Mouse (Mus musculus): ENCODE results near the gene Lrrc23.
"Not testable (repeated sequence)": the region's sequence is repeated elsewhere in the genome, so short reads cannot be mapped to it uniquely, and the experiment has no call there.

Gene Lrrc23

DNA sequence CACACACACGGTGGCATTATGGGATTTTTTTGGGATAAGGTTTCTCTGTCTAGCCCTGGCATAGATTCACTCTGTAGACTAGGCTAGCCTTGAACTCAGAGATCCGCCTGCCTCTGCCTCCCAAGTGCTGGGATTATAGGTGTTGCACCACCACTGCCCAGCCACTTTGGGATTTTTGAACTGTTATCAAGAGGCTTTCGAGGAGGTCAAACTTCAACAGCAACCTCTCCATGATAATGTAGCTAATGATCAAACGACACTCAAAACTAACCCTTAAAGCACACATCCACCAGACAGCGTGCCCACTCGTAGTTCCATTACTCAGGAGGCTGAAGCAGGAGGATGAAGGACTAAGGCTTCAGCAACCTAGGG is 28.4 kb upstream of the Lrrc23 start:
- DNase-seq (ENCODE audit: low read depth): no peak

DNA sequence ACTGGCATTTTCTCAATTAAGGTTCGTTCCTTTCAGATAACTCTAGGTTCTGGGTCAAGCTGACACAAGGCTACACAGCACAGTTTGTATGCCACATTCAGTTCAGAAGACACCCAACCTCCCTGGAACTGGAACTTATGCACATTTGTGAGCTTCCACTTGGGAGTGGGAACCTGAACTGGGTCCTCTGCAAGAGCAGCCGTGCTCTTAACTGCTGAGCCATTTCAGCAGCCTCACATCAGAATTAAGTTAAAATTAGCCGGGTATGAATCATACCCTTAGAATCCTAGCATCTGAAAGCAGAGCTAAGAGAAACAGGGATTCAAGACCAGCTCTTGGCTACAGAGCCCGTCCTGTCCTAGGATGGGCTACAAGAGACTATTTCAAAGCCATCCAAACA is 27.8 kb upstream of the Lrrc23 start:
- DNase-seq (ENCODE audit: low read depth): no peak

DNA sequence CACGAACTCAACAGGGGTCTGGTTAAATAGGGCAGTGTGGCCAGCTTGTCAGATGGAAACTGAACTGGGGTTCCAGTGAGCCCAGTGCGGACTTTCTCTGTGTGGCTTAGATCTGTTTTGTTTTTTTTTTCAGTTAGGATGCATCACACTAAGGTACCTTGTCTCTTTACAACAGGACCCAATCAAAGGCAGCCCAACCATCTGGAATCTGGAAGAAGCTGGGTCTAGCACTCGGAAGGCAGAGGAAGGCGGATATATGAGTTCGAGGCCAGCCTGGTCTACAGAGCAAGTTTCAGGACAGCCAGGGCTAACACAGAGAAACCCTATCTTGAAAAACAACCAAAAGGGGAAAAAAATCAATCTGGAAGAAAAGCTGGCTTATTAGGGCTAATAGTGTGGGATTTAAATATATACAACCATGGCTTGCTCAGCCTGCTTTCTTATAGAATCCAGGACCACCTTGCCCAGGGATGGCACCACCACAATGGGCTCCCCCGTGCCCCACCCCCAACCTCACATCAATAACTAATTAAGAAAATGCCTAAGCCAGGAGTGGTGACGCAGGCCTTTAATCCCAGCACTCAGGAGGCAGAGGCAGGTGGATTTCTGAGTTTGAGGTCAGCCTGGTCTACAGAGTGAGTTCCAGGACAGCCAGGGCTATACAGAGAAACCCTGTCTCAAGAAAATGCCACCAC is 27.1 kb upstream of the Lrrc23 start:
- no peak for DNase-seq (ENCODE audit: low read depth)

DNA sequence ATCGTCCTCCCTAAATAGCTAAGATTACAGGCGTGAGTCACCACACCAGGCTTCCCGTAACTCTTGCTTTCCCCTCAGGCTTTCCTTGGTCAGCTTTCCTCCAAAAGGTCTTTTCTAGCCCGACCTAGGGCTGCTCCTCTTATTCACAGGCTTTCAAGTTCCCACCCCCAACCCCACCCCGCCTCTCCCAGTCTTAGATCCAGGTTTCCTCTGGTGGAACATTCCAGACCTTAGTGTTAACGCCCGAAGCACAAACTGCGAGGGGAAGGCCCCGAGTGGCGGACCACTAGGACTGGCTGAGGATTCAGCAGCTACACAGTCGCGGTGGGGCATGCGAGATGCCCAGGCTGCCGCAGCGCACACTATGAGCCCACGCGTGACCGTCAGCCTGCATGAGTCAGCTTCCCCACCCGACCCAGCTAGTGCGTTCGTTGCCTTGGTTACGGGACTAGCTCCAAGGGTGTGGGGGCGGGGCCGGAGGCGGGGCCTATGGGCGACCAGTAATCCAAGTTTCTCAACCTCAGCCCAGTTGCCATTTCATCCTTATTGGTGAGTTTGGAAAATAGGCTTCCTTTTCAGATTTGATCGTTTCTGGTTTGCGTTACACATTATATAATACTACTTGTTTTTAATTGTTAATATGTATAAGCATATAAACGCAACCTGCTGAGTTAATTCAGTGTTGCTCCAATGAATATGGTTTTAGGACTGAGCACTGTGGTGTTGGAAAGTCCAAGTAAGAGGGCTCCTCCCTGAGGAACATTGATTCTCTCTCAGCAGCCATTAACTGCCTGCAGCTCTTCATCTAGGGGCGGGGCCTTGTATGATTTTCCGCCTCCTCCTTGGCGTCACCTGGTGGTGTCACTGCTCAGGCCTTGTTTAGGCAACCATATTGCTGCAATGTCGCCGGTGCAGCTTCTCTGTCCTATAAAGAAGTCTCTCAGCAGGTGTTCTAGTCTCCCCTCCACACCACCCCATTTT is 26.1 kb upstream of the Lrrc23 start:
- peak; percentile 77 for DNase-seq (ENCODE audit: low read depth)

DNA sequence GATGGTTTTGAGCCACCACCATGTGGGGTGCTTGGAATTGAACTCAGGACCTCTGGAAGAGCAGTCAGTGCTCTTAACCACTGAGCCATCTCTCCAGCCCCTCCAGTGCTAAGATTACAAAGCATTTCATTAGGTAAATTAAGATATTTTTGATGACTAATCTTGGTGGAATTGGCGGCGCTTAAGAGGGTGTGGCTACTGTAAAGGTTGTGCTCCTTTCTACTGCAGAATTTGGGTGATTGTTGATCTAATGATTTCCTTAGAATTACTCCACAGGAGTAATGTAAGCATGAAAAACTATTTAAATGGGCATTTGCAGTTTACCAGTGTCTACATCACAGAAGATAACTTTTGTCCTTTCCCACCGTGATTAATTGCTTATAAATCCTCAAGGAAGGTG is 24.8 kb upstream of the Lrrc23 start:
- DNase-seq (ENCODE audit: low read depth): no peak

DNA sequence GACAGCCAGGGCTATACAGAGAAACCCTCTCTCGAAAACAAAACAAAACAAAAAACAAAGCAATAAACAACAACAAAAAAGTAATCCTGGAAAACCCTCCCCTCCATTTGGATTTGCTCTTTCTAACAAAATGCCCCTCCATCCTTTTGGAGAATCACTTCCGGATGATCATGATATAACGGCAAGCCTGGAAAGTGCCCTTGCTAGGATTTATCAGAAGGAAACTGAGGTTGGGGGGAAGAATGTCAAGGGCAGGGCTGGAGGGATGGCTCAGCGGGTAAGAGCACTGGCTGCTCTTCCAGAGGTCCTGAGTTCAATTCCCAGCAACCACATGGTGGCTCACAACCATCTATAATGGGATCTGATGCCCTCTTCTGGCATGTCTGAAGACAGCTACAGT is 24.2 kb upstream of the Lrrc23 start:
- not testable (repeated sequence) for DNase-seq (ENCODE audit: low read depth)

DNA sequence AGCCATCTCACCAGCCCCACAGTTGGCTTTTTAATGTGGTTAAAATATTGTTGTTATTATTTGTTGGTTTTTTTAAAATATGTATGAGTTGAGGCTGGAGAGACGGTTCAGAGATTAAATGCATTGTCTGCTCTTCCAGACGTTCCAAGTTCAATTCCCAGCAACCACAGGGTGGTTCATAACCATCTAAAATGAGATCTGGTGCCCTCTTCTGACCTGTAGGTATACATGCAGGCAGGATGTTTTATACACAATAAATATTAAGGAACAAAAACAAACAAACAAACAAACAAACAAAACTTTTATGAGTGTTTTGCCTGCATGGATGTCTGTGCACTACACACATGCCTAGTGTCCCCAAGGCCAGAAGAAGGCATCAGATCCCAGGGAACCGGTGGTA is 23.5 kb upstream of the Lrrc23 start:
- DNase-seq (ENCODE audit: low read depth): no peak

DNA sequence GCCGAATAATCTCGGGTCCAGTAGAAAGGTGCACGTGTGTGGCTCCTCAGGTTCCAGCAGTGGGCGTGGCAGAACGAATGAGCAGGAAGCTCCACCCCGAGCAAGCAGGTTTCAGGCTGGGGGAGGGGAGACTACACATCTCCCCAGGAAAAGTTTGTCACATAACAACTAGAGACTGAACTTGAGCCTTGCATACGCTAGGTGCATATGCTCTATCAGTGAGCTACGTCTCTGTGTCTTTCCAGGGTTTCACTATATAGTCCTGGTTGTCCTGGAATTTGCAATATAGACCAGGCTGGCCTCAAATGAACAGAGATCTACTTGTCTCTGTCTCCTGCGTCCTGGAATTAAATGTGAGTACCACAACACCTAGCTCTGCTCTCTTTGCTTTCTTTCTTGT is 22.9 kb upstream of the Lrrc23 start:
- DNase-seq (ENCODE audit: low read depth): not testable (repeated sequence)

DNA sequence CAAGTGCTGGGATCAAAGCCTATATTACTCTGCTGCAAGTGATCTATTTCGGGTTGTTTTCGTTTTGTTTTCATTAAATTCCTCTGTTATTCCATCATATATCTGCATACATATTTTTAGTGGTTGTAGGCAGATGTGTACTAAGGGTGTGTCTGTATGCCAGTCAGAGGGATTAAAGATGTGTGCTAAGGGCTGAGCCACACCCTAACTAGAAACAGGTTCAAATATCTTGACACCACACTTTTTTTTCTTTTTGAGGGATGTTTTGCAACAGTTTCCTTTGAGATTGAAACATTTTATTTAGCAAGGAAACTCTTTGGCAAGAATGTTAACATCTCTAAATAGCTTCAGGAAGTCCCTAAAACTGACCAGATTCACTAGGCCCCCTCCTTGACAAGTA is 16.7 kb upstream of the Lrrc23 start:
- DNase-seq (ENCODE audit: low read depth): no peak

DNA sequence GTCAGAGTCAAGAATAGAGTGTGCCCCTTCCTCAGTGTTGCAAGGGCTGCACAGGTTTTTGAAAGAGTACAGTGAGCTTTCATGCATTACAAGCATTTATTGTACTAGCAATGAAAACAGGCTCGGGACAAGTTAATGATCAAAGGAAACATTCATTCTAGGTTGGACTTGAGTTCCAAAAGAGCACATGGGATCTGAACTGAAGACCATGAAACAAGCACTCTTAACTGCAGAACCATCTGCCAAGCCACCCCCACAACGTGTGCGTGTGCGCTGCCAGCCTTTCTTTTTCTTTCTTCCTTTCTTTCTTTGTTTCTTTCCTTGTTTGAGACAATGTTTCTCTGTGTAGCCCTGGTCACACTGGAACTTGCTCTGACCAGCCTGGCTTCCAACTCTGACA is 16.3 kb upstream of the Lrrc23 start:
- no peak for DNase-seq (ENCODE audit: low read depth)

DNA sequence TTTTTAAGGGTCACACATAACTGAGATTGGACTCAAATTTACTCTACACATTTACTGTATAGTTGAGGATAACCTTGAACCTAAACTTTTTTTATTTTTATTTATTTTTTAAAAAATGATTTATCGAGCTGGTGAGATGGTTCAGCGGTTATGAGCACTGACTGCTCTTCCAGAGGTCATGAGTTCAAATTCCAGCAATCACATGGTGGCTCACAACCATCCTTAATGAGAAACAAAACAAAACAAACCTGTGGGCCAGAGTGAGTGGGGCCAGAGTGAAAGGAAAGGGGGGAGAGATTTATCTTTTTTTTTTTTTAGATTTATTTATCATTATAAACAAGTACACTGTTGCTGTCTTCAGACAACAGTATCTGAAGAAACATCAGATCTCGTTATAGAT is 12.4 kb upstream of the Lrrc23 start:
- DNase-seq (ENCODE audit: low read depth): no peak

DNA sequence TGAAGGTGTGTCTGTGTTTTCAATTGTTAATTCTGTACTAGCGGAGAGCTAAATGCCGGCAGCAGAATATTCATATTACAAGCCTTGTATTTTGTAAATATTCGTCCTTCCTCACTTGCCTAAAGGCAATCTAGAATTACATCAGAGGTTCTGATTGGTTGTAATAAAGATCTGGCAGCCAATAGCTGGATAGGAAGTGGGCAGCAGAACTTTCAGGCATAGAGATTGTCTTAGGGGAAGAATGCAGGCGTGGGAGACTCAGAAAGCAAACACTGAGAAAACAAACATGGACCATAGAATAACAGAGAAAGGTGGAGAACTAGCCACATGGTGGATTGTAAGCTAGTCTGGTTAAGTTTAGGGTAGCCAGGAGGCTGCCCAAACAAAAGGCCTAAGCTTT is 10.6 kb upstream of the Lrrc23 start:
- no peak for DNase-seq (ENCODE audit: low read depth)

DNA sequence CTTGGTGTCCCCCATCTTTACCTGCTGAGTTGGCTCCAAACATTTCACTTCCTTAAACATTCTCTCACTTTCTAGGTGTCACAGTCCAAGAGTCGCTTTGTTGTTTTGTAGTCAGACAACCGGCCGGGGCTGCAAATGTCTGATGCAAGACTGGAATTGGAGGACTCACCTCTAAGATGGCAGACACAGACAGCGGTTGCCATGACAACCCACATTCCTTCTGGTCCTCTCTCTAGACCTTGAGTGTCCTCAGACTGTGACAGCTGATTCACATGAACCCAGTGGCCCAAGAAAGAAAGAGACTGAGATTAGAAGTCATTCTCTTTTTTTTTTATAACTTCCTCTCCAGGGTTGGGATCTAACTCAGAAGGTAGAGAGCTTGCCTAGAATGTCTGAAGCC is 10.0 kb upstream of the Lrrc23 start:
- DNase-seq (ENCODE audit: low read depth): no peak

DNA sequence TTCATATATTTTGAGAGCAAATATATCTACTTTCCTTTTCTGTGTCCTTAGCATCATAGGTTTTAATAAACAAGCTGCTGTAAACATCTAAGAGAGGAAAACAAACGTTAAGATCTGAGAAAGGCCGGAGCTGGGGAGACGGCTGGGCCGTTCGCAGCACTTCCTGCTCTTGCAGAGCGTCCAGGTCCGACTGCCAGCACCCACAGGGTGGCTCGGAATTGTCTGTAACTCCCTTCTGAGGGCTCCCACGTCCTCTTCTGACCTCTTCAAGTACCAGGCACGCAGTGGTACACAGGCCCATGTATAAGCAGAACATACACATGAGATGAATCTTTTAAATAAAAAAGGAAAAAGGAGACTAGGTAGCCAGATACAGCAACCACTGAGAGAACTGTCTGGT is 8.2 kb upstream of the Lrrc23 start:
- no peak for DNase-seq (ENCODE audit: low read depth)

DNA sequence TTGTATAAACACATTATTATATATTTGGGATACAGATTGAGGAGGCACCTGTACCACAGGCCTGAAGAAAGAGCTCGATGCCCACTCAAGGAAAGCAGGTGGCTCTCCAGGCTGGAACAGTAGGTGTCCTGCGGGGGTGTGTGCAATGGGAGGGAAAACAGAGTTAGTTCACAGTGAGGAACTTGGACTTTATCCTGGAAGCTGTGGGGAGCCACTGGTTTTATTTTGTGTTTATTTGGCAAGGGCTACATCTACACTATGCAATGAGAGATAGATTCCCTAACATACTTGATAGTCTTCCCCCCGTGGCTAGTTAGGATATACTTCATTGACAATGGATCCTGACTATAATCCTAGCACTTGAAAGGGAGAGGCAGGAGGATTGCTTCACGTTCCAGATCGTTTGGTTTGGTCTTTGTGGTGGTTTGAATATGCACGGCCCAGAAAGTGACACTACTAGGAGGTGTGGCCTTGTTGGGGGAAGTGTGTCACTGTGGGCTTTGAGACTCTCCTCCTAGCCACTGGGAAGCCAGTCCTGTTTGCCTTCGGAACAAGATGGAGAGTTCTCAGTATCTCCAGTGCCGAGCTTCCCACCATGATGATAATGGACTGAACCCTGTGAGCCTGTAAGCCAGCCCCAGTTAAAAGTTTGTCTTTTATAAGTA is 7.4 kb upstream of the Lrrc23 start:
- DNase-seq (ENCODE audit: low read depth): no peak

DNA sequence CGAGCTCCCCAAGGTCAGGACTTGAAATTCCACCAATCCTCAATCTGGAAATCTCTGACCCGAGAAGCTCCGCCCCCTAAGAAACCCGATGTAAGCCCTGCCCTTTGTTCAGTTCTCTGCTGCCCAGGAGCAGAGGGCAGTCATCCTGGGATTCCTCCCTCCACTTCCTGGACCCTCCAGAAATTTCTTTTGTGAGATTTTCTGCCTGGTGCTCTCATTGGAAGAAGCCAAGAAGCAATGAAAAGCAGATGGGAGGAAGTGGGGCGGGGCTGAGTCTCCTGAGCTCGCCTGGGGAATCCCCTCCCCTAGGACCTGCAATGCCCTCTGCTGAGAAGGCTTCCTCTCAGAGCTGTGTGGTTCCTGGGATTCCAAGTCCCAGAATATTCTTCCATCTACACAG is 2.9 kb upstream of the Lrrc23 start:
- DNase-seq (ENCODE audit: low read depth): no peak

DNA sequence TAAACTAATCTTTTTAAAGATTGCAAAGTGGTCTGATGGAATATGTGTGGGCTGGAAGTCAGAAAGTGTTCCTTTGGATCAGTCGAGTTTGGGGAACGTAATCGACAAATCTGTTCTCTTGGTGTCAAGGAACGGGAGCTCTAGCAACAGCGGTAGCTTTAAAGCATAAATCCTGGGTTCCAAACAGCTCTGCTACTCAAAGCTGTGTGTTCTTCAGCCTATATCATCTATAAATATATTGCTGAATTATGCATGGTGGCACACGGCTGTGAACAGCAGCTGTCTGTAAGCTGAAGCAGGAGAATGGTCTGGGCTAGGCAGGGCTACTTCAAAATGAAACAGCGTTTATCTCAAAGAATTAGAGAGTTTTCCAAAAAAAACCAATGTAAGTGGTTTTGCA is 1.4 kb upstream of the Lrrc23 start:
- DNase-seq (ENCODE audit: low read depth): no peak

DNA sequence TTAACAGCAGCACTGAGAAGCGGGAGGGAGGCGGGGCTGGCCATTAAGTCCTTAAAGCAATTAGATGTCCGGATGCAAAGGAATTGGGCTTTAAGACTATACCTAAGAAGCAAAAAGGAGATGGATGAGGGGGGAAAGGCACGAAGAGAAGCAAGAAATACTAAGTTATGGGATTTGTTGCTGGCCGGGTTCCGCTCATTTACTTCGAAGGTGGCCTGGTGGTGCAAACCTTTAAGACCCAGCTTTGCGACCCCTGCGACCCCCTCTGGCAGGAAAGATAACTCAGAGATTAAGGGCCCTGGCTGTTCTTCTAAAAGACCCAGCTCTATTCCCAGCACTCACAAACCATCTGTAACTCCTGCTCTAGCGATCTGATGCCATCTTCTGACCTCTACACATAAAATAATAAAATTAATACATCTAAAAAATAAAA is 473 bp upstream of the Lrrc23 start:
- DNase-seq (ENCODE audit: low read depth): no peak

DNA sequence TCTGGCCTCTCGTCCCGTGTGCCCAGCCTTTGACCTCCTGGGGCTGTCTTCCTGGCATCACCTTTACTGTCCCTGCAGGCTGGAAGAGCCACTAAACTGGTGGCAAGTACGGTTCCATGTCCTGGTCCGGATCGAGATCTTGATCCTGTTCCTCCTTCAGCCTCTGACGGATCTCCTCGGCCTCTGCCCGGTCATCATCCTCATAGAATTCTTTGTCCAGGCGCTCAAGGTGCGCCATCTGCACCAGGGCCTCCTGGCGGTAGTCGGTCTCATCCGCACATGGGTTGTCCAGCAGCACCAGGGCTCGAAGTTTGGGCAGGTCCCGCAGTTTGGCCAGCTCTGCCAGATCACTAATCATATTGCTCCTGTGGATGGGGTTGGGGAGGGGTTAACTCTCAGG is 9.0 kb downstream of the Lrrc23 start:
- DNase-seq (ENCODE audit: low read depth): no peak

DNA sequence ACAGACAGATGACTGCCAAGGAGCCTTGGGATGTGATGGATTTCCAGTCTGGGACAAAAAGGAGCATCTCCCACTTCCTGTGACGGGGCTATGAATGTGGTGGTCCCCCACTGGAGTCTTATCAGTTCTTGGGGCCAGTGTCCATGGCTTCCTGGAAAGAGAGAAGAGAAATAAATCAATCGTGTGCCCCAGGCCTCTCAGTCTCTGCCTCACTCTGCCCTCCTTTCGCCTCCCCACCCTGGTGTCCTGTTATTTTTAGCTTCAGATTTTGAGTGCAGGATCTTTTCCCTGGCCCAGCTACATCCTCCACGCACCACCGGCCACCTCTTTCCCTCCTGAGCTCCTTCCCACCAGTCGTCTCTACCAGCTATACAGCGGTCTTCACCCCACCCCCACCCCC is 9.5 kb downstream of the Lrrc23 start:
- no peak for DNase-seq (ENCODE audit: low read depth)

DNA sequence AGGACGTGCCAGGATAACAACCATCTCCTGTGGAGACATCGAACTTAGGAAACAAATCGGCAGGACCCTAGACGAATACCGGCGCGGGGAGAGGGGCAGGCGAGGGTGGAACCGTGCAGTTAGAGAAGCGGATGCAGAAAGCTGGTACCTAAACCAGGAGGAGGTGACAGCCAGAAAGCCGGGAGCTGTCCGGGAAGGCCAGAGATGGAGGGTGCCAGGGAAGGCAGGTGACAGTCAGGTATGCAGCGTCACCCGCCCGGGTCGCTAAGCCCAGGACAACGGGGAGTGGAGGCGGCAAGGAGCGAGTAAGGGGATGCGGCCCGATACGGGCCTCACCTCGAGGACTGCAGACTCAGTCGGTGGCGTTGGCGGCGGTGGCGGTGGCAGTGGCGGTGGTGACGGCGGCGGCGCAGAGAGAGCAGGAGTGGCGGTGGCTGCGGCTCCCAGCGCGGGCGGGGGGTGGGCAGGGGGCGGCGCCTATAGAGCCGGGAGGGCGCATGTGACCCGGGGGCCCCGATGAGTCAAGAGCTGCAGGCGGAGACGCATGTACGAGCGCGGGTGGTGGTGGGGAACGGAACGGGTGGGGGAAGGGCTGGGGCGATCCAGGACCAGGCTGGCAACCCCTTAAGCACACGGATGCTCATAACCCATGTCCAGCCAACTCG is 10.3 kb downstream of the Lrrc23 start, which contains the start of gene Eno2:
TSS of gene Eno2 (minus strand) at position 573 of the 665 bp plus-strand sequence.
- DNase-seq (ENCODE audit: low read depth): no peak

DNA sequence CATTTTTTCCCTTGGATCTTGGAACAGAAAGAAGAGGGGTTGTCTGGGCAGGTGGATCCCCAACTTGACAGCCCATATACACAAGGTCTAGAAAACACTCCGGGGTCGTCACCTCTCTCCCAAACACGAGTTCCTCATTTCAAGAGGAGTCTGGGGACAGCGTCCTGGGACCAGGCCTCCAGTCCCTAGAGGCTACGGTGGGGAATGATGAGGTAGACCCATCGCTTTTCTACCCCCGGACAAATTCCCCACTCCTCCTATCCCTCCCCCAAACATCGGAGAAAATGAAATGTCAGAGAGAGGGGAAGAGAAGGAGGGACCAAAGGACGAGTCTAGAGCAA is 10.9 kb downstream of the Lrrc23 start:
- DNase-seq (ENCODE audit: low read depth): no peak
